9 mouse cellular contexts compared by ENCODE assay signal in genomic region chr6:48504241-48504854, GRCm38 (mm10). TPM values are rescaled to one million over a fixed set of nuclear protein-coding genes. Genes with fewer than 3 reads are reported as not detected.
DNase-seq lines count a peak whose midpoint lies in the region; ATAC-seq lines count a peak whose summit lies in the region.
"Had no signal": no experiment of that assay in that cellular context is flagged by ENCODE, and none has a peak within 500 bp of the region (broad histone marks: within the 10 kb centered on the region; RNA-seq: fewer than 3 reads in every experiment).

No protein-coding gene starts in this region.

- WGBS in embryonic facial prominence, embryonic 14.5 days, result 1% methylated on average over 23 of the region's 26 CpGs
- 1% methylated on average over 26 of the region's 26 CpGs for WGBS in limb, embryonic 12.5 days
- WGBS in midbrain, embryonic 14.5 days, result under 1% methylated on average over 26 of the region's 26 CpGs

- peak; percentile 76 for DNase-seq in 3134 (ENCODE audit: extremely low read depth, insufficient read length, low spot score)
- DNase-seq in adrenal gland, postnatal 4 days (ENCODE audit: low spot score in 2 of 2), result peak; percentile 30 to 52
- DNase-seq in embryonic facial prominence, embryonic 14.5 days (ENCODE audit: low spot score), result peak; percentile 95
- DNase-seq in heart, adult 8-10 months (ENCODE audit: low spot score), result peak; percentile 84
- DNase-seq in kidney, adult 8-10 months, result peak; percentile 86 to 88
- DNase-seq in midbrain, embryonic 14.5 days, result peak; percentile 91
- DNase-seq in spleen, adult 18-20 months, result peak; percentile 23 to 53

- H3K9me3 ChIP-seq in embryonic facial prominence, embryonic 14.5 days (ENCODE audit: control insufficient read depth, low read length), result no peaks in the 10 kb centered on the region
- H3K9me3 ChIP-seq in limb, embryonic 12.5 days, result no peaks in the 10 kb centered on the region
- H3K9me3 ChIP-seq in midbrain, embryonic 14.5 days (ENCODE audit: control insufficient read depth, low read length), result no peaks in the 10 kb centered on the region

- no peaks in the 10 kb centered on the region for H3K27me3 ChIP-seq in embryonic facial prominence, embryonic 14.5 days (replicated peaks; ENCODE audit: control insufficient read depth, insufficient read depth, low read length)
- H3K27me3 ChIP-seq in limb, embryonic 12.5 days, result no peaks in the 10 kb centered on the region
- H3K27me3 ChIP-seq in midbrain, embryonic 14.5 days (ENCODE audit: control insufficient read depth, insufficient read depth, low read length), result no peaks in the 10 kb centered on the region

- no peaks in the 10 kb centered on the region for H3K36me3 ChIP-seq in embryonic facial prominence, embryonic 14.5 days (ENCODE audit: control insufficient read depth, insufficient read depth, low read length)
- peaks cover 5% of the 10 kb centered on the region for H3K36me3 ChIP-seq in limb, embryonic 12.5 days
- H3K36me3 ChIP-seq in midbrain, embryonic 14.5 days (ENCODE audit: control insufficient read depth, insufficient read depth, low read length), result no peaks in the 10 kb centered on the region

- ATAC-seq in embryonic facial prominence, embryonic 14.5 days (ENCODE audit: low read depth), result peak; percentile 97
- peak; percentile 93 for ATAC-seq in limb, embryonic 12.5 days (ENCODE audit: insufficient number of reproducible peaks, insufficient read depth, low FRiP score, low TSS enrichment, low read depth)
- ATAC-seq in midbrain, embryonic 14.5 days (ENCODE audit: low FRiP score, low TSS enrichment), result peak; percentile 90

- H3K4me2 ChIP-seq in embryonic facial prominence, embryonic 14.5 days (ENCODE audit: low read depth, low read length), result peak overlapping the region; percentile 91
- H3K4me2 ChIP-seq in limb, embryonic 12.5 days, result peak overlapping the region; percentile 85
- H3K4me2 ChIP-seq in midbrain, embryonic 14.5 days (ENCODE audit: low read length), result peak overlapping the region; percentile 70

- H3K4me3 ChIP-seq in embryonic facial prominence, embryonic 14.5 days (ENCODE audit: low read depth, low read length), result peak overlapping the region; percentile 76
- peak overlapping the region; percentile 64 for H3K4me3 ChIP-seq in limb, embryonic 12.5 days (replicated peaks)
- H3K4me3 ChIP-seq in midbrain, embryonic 14.5 days (replicated peaks; ENCODE audit: low read depth, low read length), result peak overlapping the region; percentile 51

- peaks cover 11% of the 10 kb centered on the region for H3K4me1 ChIP-seq in embryonic facial prominence, embryonic 14.5 days (ENCODE audit: control insufficient read depth, insufficient read depth, low read length)
- peaks cover 11% of the 10 kb centered on the region for H3K4me1 ChIP-seq in limb, embryonic 12.5 days (replicated peaks)
- peaks cover 7% of the 10 kb centered on the region for H3K4me1 ChIP-seq in midbrain, embryonic 14.5 days (ENCODE audit: control insufficient read depth, insufficient read depth, low read length)

- peak overlapping the region; percentile 79 for H3K9ac ChIP-seq in embryonic facial prominence, embryonic 14.5 days (ENCODE audit: low read depth, low read length)
- H3K9ac ChIP-seq in limb, embryonic 12.5 days (replicated peaks), result peak overlapping the region; percentile 84
- peak overlapping the region; percentile 51 for H3K9ac ChIP-seq in midbrain, embryonic 14.5 days (replicated peaks; ENCODE audit: low read length)

- H3K27ac ChIP-seq in embryonic facial prominence, embryonic 14.5 days (replicated peaks; ENCODE audit: low read depth, low read length), result peak overlapping the region; percentile 81
- peak overlapping the region; percentile 70 for H3K27ac ChIP-seq in limb, embryonic 12.5 days
- H3K27ac ChIP-seq in midbrain, embryonic 14.5 days (replicated peaks; ENCODE audit: low read depth, low read length), result peak overlapping the region; percentile 53

RNA-seq across cellular contexts. Expression of gene Atp6v0e2, which starts 33.1 kb away (rescaled TPM):
- total RNA-seq in adrenal gland, postnatal 4 days (2021), result 10 to 100 TPM; 55.8 to 57.0 TPM
- 22.8 TPM in 2 replicates for polyA plus RNA-seq in embryonic facial prominence, embryonic 14.5 days (2014; fragmentation: Nextera tagmentation; extraction: Ambion mirVana)
- 10 to 100 TPM; 18.1 to 27.4 (median 23.3) TPM for total RNA-seq in heart, adult 8-10 months (2022)
- 5.5 and 6.9 TPM in 2 replicates for polyA plus RNA-seq in limb, embryonic 12.5 days (2016; fragmentation: Nextera tagmentation; extraction: Ambion mirVana)
- polyA plus RNA-seq in midbrain, embryonic 14.5 days (2014; fragmentation: Nextera tagmentation; extraction: Ambion mirVana), result 190 and 241 TPM in 2 replicates
- total RNA-seq: MEL had no signal

RNA-seq across cellular contexts. Expression of gene Lrrc61, which starts 50.2 kb away (rescaled TPM):
- total RNA-seq in adrenal gland, postnatal 4 days (2021), result 10 to 100 TPM; 42.8 to 43.5 TPM
- 6.7 and 6.8 TPM in 2 replicates for polyA plus RNA-seq in embryonic facial prominence, embryonic 14.5 days (2014; fragmentation: Nextera tagmentation; extraction: Ambion mirVana)
- 10 to 100 TPM; 17.7 to 20.1 (median 18.8) TPM for total RNA-seq in heart, adult 8-10 months (2022)
- 9.0 and 11.4 TPM in 2 replicates for polyA plus RNA-seq in limb, embryonic 12.5 days (2016; fragmentation: Nextera tagmentation; extraction: Ambion mirVana)
- polyA plus RNA-seq in midbrain, embryonic 14.5 days (2014; fragmentation: Nextera tagmentation; extraction: Ambion mirVana), result 11.0 and 20.1 TPM in 2 replicates
- total RNA-seq: MEL had no signal

RNA-seq across cellular contexts. Expression of gene Sspo, which starts 56.3 kb away (rescaled TPM):
- total RNA-seq in adrenal gland, postnatal 4 days (2021), result 1 to 10 TPM; 2.6 to 4.0 TPM
- 0.29 and 1.1 TPM in 2 replicates for polyA plus RNA-seq in embryonic facial prominence, embryonic 14.5 days (2014; fragmentation: Nextera tagmentation; extraction: Ambion mirVana)
- under 1 TPM; 0.14 to 0.35 (median 0.31) TPM for total RNA-seq in heart, adult 8-10 months (2022)
- 0.33 and 0.38 TPM in 2 replicates for polyA plus RNA-seq in limb, embryonic 12.5 days (2016; fragmentation: Nextera tagmentation; extraction: Ambion mirVana)
- 0.39 and 0.49 TPM in 2 replicates for polyA plus RNA-seq in midbrain, embryonic 14.5 days (2014; fragmentation: Nextera tagmentation; extraction: Ambion mirVana)
- total RNA-seq: MEL had no signal

RNA-seq across cellular contexts. Expression of gene Zfp467, which starts 58.7 kb away (rescaled TPM):
- total RNA-seq in adrenal gland, postnatal 4 days (2021), result 10 to 100 TPM; 64.1 to 64.7 TPM
- polyA plus RNA-seq in embryonic facial prominence, embryonic 14.5 days (2014; fragmentation: Nextera tagmentation; extraction: Ambion mirVana), result 22.1 and 25.4 TPM in 2 replicates
- 10 to 100 TPM in 3 of 4 experiments, 1 to 10 TPM in 1; 9.7 to 10.1 (median 10.1) TPM for total RNA-seq in heart, adult 8-10 months (2022)
- polyA plus RNA-seq in limb, embryonic 12.5 days (2016; fragmentation: Nextera tagmentation; extraction: Ambion mirVana), result 23.5 and 23.7 TPM in 2 replicates
- 31.1 and 38.8 TPM in 2 replicates for polyA plus RNA-seq in midbrain, embryonic 14.5 days (2014; fragmentation: Nextera tagmentation; extraction: Ambion mirVana)

Comparison
In these comparisons a context has a peak if more than half of its experiments do, and no peak if none do; other contexts are left out.
1. Peak in every context shown above with its lines: DNase-seq, ATAC-seq, H3K4me3 ChIP-seq and H3K27ac ChIP-seq.
2. DNase-seq: peak in every context shown above with its lines; median percentile 95 in embryonic facial prominence, embryonic 14.5 days; 91 in midbrain, embryonic 14.5 days; 87 in kidney, adult 8-10 months; 84 in heart, adult 8-10 months; 76 in 3134; 41 in adrenal gland, postnatal 4 days; 38 in spleen, adult 18-20 months.